Mouse (Mus musculus): ENCODE measurements around the gene Olfr15.
A peak's percentile ranks its signal among the peaks of the same experiment; 100 is the strongest.

Gene Olfr15

GRCm38 (mm10) chr16:3854437-3855182, 23.9 kb downstream of the Olfr15 start:
- Histone ChIP-seq H3K4me3 (replicated peaks; ENCODE audit: low read length) (no peak overlapping the region), H3K36me3 (ENCODE audit: insufficient read depth, low read length) (peaks cover 7% of the 10 kb centered on the region; the same call in 1 of the 2 replicates), H3K4me1 (replicated peaks; ENCODE audit: low read depth, low read length) (peaks cover 32% of the 10 kb centered on the region), H3K9me3 (ENCODE audit: low read length) (no peaks in the 10 kb centered on the region), H3K27me3 (ENCODE audit: insufficient read depth, low read length) (no peaks in the 10 kb centered on the region)
- TF ChIP-seq NANOG (IDR thresholded peaks at IDR 0.05; ENCODE audit: borderline replicate concordance, low read length) (no peak), POU5F1 (IDR thresholded peaks at IDR 0.05; ENCODE audit: borderline replicate concordance, low read length) (no peak), CTCF (conservative IDR thresholded peaks at IDR 0.05; ENCODE audit: low read length) (no peak)

- Histone ChIP-seq H3K36me3 (ENCODE audit: insufficient read depth, low read length) (peaks cover 7% of the 10 kb centered on the region; the same call in 1 of the 2 replicates), H3K27me3 (ENCODE audit: insufficient read depth, low read length) (no peaks in the 10 kb centered on the region), H3K4me3 (replicated peaks; ENCODE audit: low read length) (no peak overlapping the region), H3K4me1 (replicated peaks; ENCODE audit: low read depth, low read length) (peaks cover 22% of the 10 kb centered on the region), H3K9me3 (ENCODE audit: low read length) (no peaks in the 10 kb centered on the region)
- no peak for TF ChIP-seq CTCF (conservative IDR thresholded peaks at IDR 0.05; ENCODE audit: low read length)
- no peak for TF ChIP-seq POU5F1 (IDR thresholded peaks at IDR 0.05; ENCODE audit: borderline replicate concordance, low read length)
- no peak for TF ChIP-seq NANOG (IDR thresholded peaks at IDR 0.05; ENCODE audit: borderline replicate concordance, low read length)
Observed at GRCm38 (mm10) chr16:3855776-3856175, 25.1 kb downstream of the Olfr15 start.

GRCm38 (mm10) chr16:3859254-3859653, 28.6 kb downstream of the Olfr15 start:
- Histone ChIP-seq H3K4me1 (replicated peaks; ENCODE audit: low read depth, low read length) (peaks cover 4% of the 10 kb centered on the region; the same call in 1 of the 2 replicates), H3K9me3 (ENCODE audit: low read length) (no peaks in the 10 kb centered on the region)
- TF ChIP-seq NANOG (IDR thresholded peaks at IDR 0.05; ENCODE audit: borderline replicate concordance, low read length) (no peak), CTCF (conservative IDR thresholded peaks at IDR 0.05; ENCODE audit: low read length) (no peak), POU5F1 (IDR thresholded peaks at IDR 0.05; ENCODE audit: borderline replicate concordance, low read length) (no peak)

GRCm38 (mm10) chr16:3871815-3872214, 41.1 kb downstream of the Olfr15 start:
- peaks cover 33% of the 10 kb centered on the region for H3K36me3 ChIP-seq (ENCODE audit: insufficient read depth, low read length)
- H3K4me1 ChIP-seq (replicated peaks; ENCODE audit: low read depth, low read length): peaks cover 26% of the 10 kb centered on the region
- no peaks in the 10 kb centered on the region for H3K27me3 ChIP-seq (ENCODE audit: insufficient read depth, low read length)
- peak overlapping the region; percentile 89 for H3K4me3 ChIP-seq (replicated peaks; ENCODE audit: low read length)
- no peaks in the 10 kb centered on the region for H3K9me3 ChIP-seq (ENCODE audit: low read length)
- no peak for TF ChIP-seq POU5F1 (IDR thresholded peaks at IDR 0.05; ENCODE audit: borderline replicate concordance, low read length)
- no peak for TF ChIP-seq NANOG (IDR thresholded peaks at IDR 0.05; ENCODE audit: borderline replicate concordance, low read length)
- no peak for TF ChIP-seq CTCF (conservative IDR thresholded peaks at IDR 0.05; ENCODE audit: low read length)

More at GRCm38 (mm10) chr16:3859254-3859653, 28.6 kb downstream of the Olfr15 start:
- H3K4me3 ChIP-seq (replicated peaks; ENCODE audit: low read length): no peak overlapping the region
- peaks cover 17% of the 10 kb centered on the region for H3K36me3 ChIP-seq (ENCODE audit: insufficient read depth, low read length)
- H3K27me3 ChIP-seq (ENCODE audit: insufficient read depth, low read length): no peaks in the 10 kb centered on the region

GRCm38 (mm10) chr16:3872216-3873047, 41.8 kb downstream of the Olfr15 start, which contains the start of gene Naa60:
Gene Naa60 (plus strand): TSS chr16:3872375.
- H3K9me3 ChIP-seq (ENCODE audit: low read length): no peaks in the 10 kb centered on the region
- no peak for TF ChIP-seq NANOG (IDR thresholded peaks at IDR 0.05; ENCODE audit: borderline replicate concordance, low read length)
- TF ChIP-seq CTCF (conservative IDR thresholded peaks at IDR 0.05; ENCODE audit: low read length): no peak
- H3K4me1 ChIP-seq (replicated peaks; ENCODE audit: low read depth, low read length): peaks cover 25% of the 10 kb centered on the region
- peak within 1 kb of the TSS; percentile 89 for H3K4me3 ChIP-seq (replicated peaks; ENCODE audit: low read length)
- H3K27me3 ChIP-seq (ENCODE audit: insufficient read depth, low read length): no peaks in the 10 kb centered on the region
- H3K36me3 ChIP-seq (ENCODE audit: insufficient read depth, low read length): peaks cover 31% of the 10 kb centered on the region

- no peak for TF ChIP-seq POU5F1 (IDR thresholded peaks at IDR 0.05; ENCODE audit: borderline replicate concordance, low read length)
- TF ChIP-seq NANOG (IDR thresholded peaks at IDR 0.05; ENCODE audit: borderline replicate concordance, low read length): no peak
- TF ChIP-seq CTCF (conservative IDR thresholded peaks at IDR 0.05; ENCODE audit: low read length): no peak
- H3K9me3 ChIP-seq (ENCODE audit: low read length): no peaks in the 10 kb centered on the region
- H3K4me1 ChIP-seq (replicated peaks; ENCODE audit: low read depth, low read length): peaks cover 17% of the 10 kb centered on the region
- H3K4me3 ChIP-seq (replicated peaks; ENCODE audit: low read length): no peak overlapping the region
- H3K36me3 ChIP-seq (ENCODE audit: insufficient read depth, low read length): peaks cover 17% of the 10 kb centered on the region
- no peaks in the 10 kb centered on the region for H3K27me3 ChIP-seq (ENCODE audit: insufficient read depth, low read length)
Observed at GRCm38 (mm10) chr16:3876346-3876745, 45.7 kb downstream of the Olfr15 start.

GRCm38 (mm10) chr16:3884201-3885064, 53.8 kb downstream of the Olfr15 start, which contains the start of the genes Zfp597 and Gm20695:
Gene Zfp597 (minus strand): TSS chr16:3884561.
Gene Gm20695 (plus strand): TSS chr16:3884648.
- Histone ChIP-seq H3K27me3 (ENCODE audit: insufficient read depth, low read length) (no peaks in the 10 kb centered on the region), H3K36me3 (ENCODE audit: insufficient read depth, low read length) (peaks cover 18% of the 10 kb centered on the region; the same call in 1 of the 2 replicates), H3K4me1 (replicated peaks; ENCODE audit: low read depth, low read length) (peaks cover 24% of the 10 kb centered on the region), H3K9me3 (ENCODE audit: low read length) (no peaks in the 10 kb centered on the region), H3K4me3 (replicated peaks; ENCODE audit: low read length) (peak within 1 kb of the TSS; percentile 100)
- no peak for TF ChIP-seq CTCF (conservative IDR thresholded peaks at IDR 0.05; ENCODE audit: low read length)

Measured in E14TG2a.4 (cell line).